Mouse (Mus musculus) midbrain, postnatal 0 days (tissue): ENCODE results near the gene Sptbn2. TPM values are rescaled to one million over a fixed set of nuclear protein-coding genes. Genes with fewer than 3 reads are reported as not detected.
"Not testable (repeated sequence)": the region's sequence is repeated elsewhere in the genome, so short reads cannot be mapped to it uniquely, and the experiment has no call there.

ENCODE experiments used
- ATAC-seq: fragments of 200-750 bp; cut with Nextera tagmentation; 2 replicates; pipeline ENCODE4 v1.8.0; 2017; ENCODE audit warnings: moderate number of reproducible peaks, mild to moderate bottlenecking, moderate TSS enrichment, moderate library complexity; ENCODE audit not compliant: low FRiP score
- DNase-seq: peaks from one replicate; pipeline ENCODE4 v3.0.0-alpha.2; 2015; ENCODE audit warnings: low spot score
- H3K27ac ChIP-seq: fragments of 300-500 bp; sonication (generic); 2 replicates; pipeline ENCODE4 v1.5.1; 2014; ENCODE audit warnings: low read depth, mild to moderate bottlenecking, low read length, mixed read lengths
- H3K27me3 ChIP-seq: fragments of 300-500 bp; sonication (generic); 2 replicates; pipeline ENCODE4 v1.6.1; 2014; ENCODE audit warnings: low read length, control low read depth, mixed read lengths; ENCODE audit not compliant: insufficient read depth
- H3K36me3 ChIP-seq: fragments of 300-500 bp; sonication (generic); 2 replicates; pipeline ENCODE4 v1.6.1; 2014; ENCODE audit warnings: low read length, control low read depth, mixed read lengths; ENCODE audit not compliant: insufficient read depth
- H3K4me1 ChIP-seq: fragments of 300-500 bp; sonication (generic); 2 replicates; pipeline ENCODE4 v1.6.1; 2014; ENCODE audit warnings: mild to moderate bottlenecking, control low read depth, antibody characterized with exemption, low read length, mixed read lengths; ENCODE audit not compliant: insufficient read depth
- H3K4me2 ChIP-seq: fragments of 300-500 bp; sonication (generic); 2 replicates; pipeline ENCODE4 v1.6.1; 2014; ENCODE audit warnings: low read depth, mild to moderate bottlenecking, low read length, mixed read lengths; ENCODE audit not compliant: poor library complexity, severe bottlenecking
- H3K4me3 ChIP-seq: fragments of 300-500 bp; sonication (generic); 2 replicates; pipeline ENCODE4 v1.5.1; 2014; ENCODE audit warnings: low read depth, mild to moderate bottlenecking, low read length, moderate library complexity
- H3K9ac ChIP-seq: fragments of 300-500 bp; sonication (generic); replicated peaks from 2 replicates; pipeline ENCODE4 v1.6.1; 2014; ENCODE audit warnings: mild to moderate bottlenecking, low read length, moderate library complexity, mixed read lengths; ENCODE audit not compliant: poor library complexity, severe bottlenecking
- H3K9me3 ChIP-seq: fragments of 300-500 bp; sonication (generic); 2 replicates; pipeline ENCODE4 v1.6.1; 2016; ENCODE audit warnings: low read length, control low read depth
- CTCF ChIP-seq: IDR thresholded peaks from 2 replicates; pipeline ENCODE4 v1.5.1; 2016; ENCODE audit warnings: antibody characterized with exemption, mild to moderate bottlenecking
- WGBS: fragments of 180-500 bp; shearing (Covaris S2); extraction: QIAGEN DNeasy Blood & Tissue Kit; methylation state at CpG from one replicate; pipeline ENCODE4 v1.1.7; 2014; 5-methylcytosine and 5-hydroxymethylcytosine counted together
- polyA plus RNA-seq: library from polyadenylated mRNA; unstranded; fragments of >200 nt; fragmentation: Nextera tagmentation; extraction: Ambion mirVana; gene quantifications from 2 replicates; pipeline ENCODE4 v1.2.1, GENCODE M21; 2015
- total RNA-seq: library from RNA; depleted of rRNA; stranded (reverse); fragments of >200 nt; gene quantifications from 2 replicates; pipeline ENCODE4 v1.2.3, GENCODE M21; 2014

The Sptbn2 gene
- total and polyA plus RNA-seq, 2 experiments from 2014 or later: 19.7 to 154 TPM

GRCm38 (mm10) chr19:4748493-4748892 lies 37.5 kb downstream of the Sptbn2 start:
- no peak overlapping the region for H3K4me2 ChIP-seq
- H3K27ac ChIP-seq: no peak overlapping the region
- H3K9me3 ChIP-seq: no peaks in the 10 kb centered on the region
- H3K36me3 ChIP-seq: peaks cover 82% of the 10 kb centered on the region
- ATAC-seq (no peak), DNase-seq (no peak)
- H3K4me1 ChIP-seq: no peaks in the 10 kb centered on the region
- no peaks in the 10 kb centered on the region for H3K27me3 ChIP-seq
- WGBS: 89% methylated on average over 10 of the region's 10 CpGs
- no peak overlapping the region for H3K4me3 ChIP-seq
- H3K9ac ChIP-seq: no peak overlapping the region
- TF ChIP-seq CTCF: no peak

DNA sequence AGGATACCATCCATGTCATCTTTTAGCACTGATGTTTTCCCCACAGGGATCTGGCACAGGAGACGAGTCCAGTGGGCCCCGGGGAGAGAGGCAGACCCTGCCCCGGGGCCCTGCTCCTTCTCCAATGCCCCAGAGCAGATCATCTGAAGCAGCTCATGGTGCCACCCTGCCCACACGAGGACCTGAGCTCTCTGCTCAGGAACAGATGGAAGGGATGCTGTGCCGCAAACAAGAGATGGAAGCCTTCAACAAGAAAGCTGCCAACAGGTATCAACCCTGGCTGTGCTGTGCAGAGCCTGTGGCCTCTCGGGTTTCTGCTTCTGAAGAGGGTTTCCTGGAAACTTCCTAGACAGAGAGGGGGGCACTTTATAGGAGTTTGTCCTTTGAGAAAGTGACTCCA lies 39.0 kb downstream of the Sptbn2 start:
- Histone ChIP-seq H3K9ac (no peak overlapping the region), H3K4me2 (no peak overlapping the region), H3K4me1 (no peaks in the 10 kb centered on the region), H3K36me3 (peaks cover 68% of the 10 kb centered on the region), H3K27ac (no peak overlapping the region), H3K27me3 (no peaks in the 10 kb centered on the region), H3K9me3 (no peaks in the 10 kb centered on the region), H3K4me3 (no peak overlapping the region)
- ATAC-seq: no peak
- no peak for TF ChIP-seq CTCF
- 84% methylated on average over 6 of the region's 6 CpGs for WGBS
- DNase-seq: no peak

GRCm38 (mm10) chr19:4755565-4756192 lies 44.7 kb downstream of the Sptbn2 start:
- Histone ChIP-seq H3K4me2 (peak overlapping the region; percentile 72), H3K9me3 (no peaks in the 10 kb centered on the region), H3K9ac (peak overlapping the region; percentile 56), H3K36me3 (peaks cover 17% of the 10 kb centered on the region), H3K4me3 (peak overlapping the region; percentile 60), H3K27ac (peak overlapping the region; percentile 93), H3K4me1 (peaks cover 10% of the 10 kb centered on the region), H3K27me3 (no peaks in the 10 kb centered on the region)
- ATAC-seq: peak; percentile 81
- peak; percentile 95 for TF ChIP-seq CTCF
- DNase-seq: peak; percentile 95
- WGBS: under 1% methylated on average over 10 of the region's 10 CpGs

DNA sequence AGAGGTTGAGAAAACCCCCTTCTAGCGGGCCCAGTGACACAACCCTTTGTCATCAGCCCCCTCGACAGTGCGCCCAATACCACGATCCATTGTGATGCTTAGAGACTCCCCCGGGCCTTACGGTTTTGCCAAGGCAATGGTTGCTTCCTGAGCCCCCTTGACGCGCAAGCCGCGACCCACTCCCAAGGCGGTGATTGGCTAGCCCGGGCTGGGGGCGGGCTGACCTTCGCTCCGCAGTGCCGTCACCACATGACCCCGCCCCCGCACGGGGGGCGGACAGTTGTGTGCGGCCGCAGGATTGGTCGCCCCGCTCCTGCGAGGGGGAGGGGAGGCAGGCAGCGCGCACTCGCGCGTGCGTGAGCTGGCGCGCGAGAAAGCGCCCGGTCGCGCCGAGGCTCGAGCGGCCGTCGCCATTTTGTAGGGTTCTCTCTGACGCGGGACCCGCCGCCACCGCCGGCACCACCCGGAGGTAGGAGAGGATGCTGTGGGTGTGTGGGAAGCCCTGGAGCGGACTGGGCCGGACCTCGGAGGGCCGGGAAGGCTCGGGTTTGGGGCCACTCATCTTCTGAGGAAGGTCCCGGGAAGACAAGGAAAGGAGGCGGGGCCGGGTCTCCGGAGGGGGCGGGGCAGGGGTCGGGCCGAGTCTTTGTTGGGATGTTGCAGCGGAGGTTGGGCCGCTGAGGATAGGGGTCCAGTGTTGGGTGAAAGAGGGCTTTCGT lies 45.4 kb downstream of the Sptbn2 start, which contains the start of gene Rbm4b:
Gene Rbm4b, plus strand, starts transcription at position 305 of the 719 bp plus-strand sequence.
- DNase-seq: peak; percentile 99
- Histone ChIP-seq H3K9me3 (no peaks in the 10 kb centered on the region), H3K4me2 (peak within 1 kb of the TSS; percentile 72), H3K27ac (peak within 1 kb of the TSS; percentile 93), H3K27me3 (no peaks in the 10 kb centered on the region), H3K4me1 (peaks cover 10% of the 10 kb centered on the region), H3K9ac (peak within 1 kb of the TSS; percentile 77), H3K4me3 (peak within 1 kb of the TSS; percentile 60), H3K36me3 (peaks cover 10% of the 10 kb centered on the region)
- peak; percentile 97 for ATAC-seq
- TF ChIP-seq CTCF: no peak; the same call in 1 of the 2 replicates
- under 1% methylated on average over 61 of the region's 65 CpGs for WGBS

DNA sequence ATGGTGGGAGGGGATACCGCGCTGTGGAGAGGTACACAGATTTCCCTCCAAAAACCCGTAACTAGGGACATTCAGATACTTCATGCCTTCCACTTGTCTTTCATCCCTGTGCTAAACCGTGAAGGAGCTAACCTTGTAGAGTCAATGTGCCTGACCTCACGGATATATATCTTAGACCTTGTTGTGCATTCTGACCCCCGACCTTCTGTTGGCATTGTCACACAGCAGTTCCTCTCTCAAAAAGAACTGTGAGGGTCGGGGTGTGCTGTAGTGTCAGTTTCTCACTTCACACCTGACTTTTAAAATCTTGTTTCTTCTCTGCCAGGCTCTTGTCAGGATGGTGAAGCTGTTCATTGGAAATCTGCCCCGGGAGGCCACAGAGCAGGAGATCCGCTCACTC lies 46.0 kb downstream of the Sptbn2 start:
- Histone ChIP-seq H3K4me3 (peak overlapping the region; percentile 60), H3K9ac (peak overlapping the region; percentile 77), H3K9me3 (no peaks in the 10 kb centered on the region), H3K4me1 (peaks cover 10% of the 10 kb centered on the region), H3K27ac (peak overlapping the region; percentile 93), H3K27me3 (no peaks in the 10 kb centered on the region), H3K4me2 (peak overlapping the region; percentile 72), H3K36me3 (peaks cover 6% of the 10 kb centered on the region)
- no peak for DNase-seq
- ATAC-seq: no peak
- WGBS: 9% methylated on average over 9 of the region's 9 CpGs
- TF ChIP-seq CTCF: no peak

GRCm38 (mm10) chr19:4760544-4760943 lies 49.6 kb downstream of the Sptbn2 start:
- H3K4me3 ChIP-seq, H3K9me3 ChIP-seq, H3K4me2 ChIP-seq, H3K27ac ChIP-seq, H3K4me1 ChIP-seq, DNase-seq, ATAC-seq, H3K9ac ChIP-seq, H3K27me3 ChIP-seq: not testable (repeated sequence)
- H3K36me3 ChIP-seq: peaks cover 23% of the 10 kb centered on the region
- 91% methylated on average over 7 of the region's 8 CpGs for WGBS
